Mouse (Mus musculus) 3134 (cell line): ENCODE measurements around the gene Bfsp2.

Source experiments
- DNase-seq: peaks from one replicate; pipeline ENCODE4 v3.0.0-alpha.2; 2011; ENCODE audit warnings: low spot score; ENCODE audit not compliant: insufficient read length; ENCODE audit errors: extremely low read depth

Gene Bfsp2

DNA sequence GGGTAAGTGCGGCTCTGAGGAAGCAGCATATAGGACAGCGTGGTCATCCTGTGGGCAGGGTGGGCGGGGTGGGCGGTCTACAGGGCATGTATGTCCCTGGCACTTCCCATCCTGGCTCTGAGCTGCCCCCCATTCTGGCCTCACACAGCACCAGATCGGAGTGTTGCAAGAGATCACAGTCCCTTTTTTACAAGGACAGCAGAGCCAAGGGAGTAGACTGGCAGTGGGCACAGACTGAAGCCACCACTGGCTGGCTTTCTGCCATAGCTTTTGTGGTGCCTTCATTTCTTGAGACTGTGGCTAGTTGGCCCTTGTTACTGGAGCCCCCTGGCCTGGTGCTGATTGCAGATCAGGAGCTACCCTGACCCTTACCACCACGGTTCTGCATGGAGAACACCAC is 6.0 kb upstream of the Bfsp2 start:
- no peak for DNase-seq

DNA sequence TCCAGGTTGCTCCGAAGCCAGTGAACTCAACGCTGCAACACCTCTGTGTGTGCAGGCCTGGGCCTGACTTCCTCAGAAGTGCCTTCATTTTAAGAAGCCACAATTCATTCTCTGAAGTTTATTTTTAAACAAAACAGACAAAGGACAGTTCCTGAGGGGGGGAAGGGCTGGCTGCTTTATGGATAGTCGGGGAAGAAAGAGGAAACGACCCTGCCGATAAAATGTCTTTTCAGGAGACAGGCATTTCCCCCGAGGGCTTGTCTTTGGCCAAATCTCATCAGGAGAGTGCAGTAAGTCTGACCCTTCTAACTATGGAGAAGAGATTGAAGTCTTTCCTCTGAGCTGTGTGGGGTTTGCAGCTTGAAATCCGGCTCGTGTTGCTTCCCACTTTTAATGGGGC is 5.4 kb upstream of the Bfsp2 start:
- DNase-seq = no peak

DNA sequence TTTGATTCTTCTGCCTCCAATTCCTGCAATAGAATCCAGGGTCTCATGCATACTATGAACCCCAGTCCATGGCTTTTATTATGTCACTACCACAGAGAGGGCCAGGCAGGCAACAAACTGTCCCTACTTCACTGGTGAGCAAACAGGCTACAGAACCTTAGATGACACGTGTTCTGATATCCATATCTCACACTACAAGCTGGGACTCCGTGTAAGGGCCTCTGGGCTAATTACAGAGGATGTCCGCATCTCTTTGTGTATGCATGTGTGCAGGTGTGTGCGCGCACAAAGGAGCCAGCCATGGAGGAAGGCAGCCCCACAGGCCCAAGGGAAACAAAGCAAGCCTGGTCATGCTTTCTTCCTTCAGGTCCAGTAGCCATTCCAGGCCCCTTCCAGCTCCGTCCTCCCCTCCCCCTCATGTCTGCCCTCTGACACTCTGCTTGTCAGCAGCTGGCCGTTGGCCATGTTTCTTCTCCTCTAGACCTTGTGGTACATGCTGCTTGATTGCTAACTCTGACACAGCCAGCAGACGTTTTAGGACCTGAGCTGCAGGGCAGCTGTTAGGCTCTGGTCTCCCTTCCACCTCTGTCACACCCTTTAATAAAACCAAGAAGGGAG is 492 bp upstream of the Bfsp2 start:
- DNase-seq = peak; percentile 22

DNA sequence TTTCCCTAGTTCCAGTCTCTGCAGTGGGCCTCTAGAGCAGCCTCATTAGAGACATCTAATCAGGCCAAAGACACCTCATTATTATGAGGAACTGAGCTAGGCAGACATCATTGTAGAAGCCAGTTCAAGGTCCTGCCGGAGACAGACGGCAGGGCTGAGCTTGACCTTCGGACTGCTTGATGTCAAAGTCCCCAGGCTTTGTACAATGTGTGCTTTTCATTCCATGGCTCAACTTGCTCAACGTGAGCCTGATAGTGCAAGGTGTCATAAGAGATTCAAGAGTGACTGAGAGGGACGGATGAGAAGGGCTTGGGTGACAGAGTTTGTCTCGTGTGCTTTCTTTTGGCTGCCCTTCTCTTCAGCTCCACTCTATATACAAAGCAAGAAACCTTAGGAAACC is 4.8 kb downstream of the Bfsp2 start:
- no peak for DNase-seq

DNA sequence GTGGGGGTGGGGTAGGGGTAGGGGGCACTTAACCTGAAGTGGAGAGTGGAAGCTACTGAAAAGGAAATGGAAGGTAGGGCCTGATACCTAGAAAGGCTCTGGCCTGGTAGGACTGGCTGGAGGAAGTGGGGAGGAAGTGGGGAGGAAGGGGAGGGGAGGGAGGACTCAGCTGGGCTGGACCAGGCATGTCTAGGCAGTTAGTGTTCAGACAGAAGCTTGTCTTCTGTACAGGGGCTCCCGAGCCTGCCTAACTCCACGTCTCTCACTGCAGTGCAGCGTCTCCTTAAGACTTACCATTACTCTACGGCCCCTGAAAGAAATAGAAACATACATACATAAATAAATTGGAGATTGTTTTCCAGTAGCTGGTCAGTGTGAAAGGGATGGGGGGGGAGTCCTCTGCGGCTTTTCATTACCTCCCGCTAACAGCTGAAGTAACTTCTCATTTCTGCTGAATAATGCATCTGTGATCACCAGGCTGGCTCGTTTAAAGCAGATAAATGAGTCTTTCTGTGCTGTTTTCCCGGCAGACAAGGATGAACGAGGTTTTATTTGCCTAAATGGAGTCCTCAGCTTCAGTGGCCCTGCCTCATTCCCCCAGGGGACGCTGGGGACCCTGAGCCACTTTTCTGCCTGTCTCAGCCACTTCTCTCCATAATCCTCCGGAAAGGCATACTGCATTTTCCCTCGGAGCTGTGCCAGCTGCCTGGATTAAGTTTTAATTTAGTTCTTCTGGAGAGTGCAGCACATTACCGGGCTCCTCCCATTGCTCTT is 6.1 kb downstream of the Bfsp2 start:
- no peak for DNase-seq

DNA sequence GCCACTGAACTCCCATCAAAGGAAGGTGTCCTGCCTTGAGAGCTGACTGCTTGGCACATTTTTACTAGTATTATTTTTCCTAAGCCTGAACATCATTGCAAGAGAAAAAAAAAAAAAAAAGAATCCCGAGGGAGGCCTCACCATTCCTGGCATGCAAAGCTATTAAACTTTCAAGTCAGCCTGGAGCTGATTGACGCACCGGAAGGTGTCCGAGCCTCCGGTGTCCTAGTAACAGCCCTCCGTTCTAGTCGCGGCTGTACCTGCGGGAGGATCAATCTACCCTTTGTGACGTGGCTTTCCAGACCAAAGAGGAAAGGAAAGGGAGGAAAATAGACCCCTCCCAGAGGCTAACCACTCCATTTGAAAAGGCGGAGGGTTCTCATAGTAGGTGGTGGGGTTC is 8.4 kb downstream of the Bfsp2 start:
- DNase-seq = no peak

DNA sequence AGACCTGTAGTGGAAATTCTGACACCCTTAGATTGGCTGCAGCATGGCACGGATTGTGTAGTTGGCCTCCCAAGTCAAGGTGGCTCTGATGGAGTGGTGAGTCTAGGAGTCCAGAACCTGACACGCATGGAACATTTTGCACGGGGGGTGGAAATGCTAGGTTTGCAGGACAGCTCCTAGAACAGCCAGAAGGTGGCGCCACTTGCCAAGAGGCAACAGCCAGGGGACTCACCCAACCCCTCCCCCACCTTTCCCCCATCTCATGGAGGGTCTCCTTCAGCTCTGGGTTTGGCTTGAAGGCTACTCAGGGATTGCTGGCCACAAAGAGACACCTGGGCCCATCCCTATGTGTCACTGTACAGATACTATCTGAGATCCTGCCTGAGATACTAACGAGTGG is 10.7 kb downstream of the Bfsp2 start:
- DNase-seq = no peak

DNA sequence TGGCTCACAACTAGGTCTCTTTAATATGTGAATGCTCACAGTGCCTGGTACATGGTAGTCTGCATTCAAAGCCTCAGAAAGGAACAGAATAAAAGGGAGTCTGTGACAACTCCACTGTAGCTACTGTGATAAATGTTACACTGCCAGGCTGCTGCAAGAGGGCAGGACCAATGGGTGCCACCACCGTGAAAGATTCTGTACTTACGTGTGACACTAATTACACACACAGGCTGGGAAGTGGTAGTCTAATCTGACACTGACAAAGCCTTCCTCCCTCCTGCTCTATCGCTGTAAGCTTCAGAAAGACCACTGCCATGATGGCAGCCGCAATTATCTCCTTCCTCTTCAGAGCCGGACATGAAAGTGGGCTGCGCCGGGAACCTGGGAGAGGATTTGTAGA is 11.3 kb downstream of the Bfsp2 start:
- DNase-seq = no peak

DNA sequence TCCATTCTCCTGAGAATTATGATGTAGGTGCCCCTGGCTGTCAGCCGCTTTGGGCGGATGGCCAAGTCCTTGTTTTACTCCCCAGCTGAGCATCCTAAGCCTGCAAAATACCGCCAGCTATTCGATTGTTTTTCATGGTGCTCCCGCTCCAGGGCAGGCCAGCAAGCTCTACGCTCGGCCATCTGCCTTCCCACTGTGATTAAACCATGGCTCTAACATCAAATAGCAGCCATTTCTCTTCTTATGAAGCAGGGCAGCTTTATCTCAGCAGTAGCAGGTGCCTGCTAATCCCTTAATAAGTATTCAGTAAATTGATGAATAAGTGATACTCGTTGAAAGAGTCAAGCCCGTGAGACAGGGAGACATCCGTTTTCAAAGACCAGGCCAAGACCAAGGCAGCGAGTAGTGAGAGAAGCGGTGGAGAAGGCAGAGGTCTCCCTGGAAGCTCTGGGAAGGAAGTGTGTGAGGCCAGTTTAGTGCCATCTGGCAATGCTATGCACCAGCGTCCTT is 14.5 kb downstream of the Bfsp2 start:
- DNase-seq = no peak

DNA sequence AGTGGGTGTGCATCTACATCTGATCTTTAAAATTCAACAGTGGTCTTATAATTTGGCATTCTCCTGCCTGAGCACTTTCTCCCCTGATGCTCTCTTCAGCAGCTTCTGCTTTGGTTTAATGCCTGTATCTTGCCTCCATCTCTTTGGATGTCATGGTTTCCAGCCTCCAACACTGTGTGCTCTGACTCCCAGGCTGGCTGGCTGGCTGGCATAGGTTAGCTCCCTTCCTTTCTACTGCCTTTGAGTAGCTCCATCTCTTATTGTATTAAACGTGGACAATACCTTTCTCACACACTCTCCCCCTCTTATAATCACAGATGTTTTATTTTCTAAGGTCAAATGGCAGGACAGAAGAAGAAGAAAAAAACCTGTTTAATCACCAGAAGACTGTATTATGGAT is 14.9 kb downstream of the Bfsp2 start:
- no peak for DNase-seq

DNA sequence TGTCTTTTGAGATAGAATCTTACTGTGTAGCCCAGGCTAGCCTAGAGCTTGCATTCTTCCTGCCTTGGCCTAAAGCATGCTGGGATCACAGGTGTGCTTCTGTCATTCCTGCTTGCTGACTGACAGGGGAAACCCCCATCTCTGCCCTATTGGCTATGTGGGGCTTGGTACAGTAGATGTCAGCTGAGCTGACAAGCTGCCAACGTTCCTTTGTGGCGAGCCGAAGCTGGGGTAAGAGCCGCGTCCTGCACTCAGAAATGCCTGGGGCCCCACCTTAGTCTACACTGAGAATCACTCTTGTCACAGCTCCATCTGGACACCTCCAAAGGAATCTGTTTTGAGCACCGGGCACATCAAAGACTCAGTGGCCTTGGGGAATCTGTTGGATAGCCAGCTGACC is 16.4 kb downstream of the Bfsp2 start:
- DNase-seq = no peak

DNA sequence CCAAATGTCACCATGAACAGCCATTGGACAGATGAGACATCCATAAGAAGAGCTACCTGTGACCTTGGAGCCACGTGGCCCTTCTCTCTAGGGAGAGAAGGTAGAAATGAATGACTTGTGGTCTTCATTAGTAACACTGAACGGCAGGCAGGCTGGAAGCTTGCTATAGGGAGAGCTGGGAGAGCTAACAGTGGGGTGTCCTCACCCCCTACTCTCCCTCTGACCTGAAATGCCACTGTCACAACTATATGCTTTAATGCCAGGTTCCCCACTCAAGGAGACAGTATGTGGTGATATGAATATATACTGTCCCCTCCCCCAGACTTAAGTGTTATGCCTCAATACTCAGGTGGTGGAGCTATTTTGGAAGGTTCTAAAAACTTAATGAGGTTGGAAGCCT is 20.4 kb downstream of the Bfsp2 start:
- DNase-seq = no peak

DNA sequence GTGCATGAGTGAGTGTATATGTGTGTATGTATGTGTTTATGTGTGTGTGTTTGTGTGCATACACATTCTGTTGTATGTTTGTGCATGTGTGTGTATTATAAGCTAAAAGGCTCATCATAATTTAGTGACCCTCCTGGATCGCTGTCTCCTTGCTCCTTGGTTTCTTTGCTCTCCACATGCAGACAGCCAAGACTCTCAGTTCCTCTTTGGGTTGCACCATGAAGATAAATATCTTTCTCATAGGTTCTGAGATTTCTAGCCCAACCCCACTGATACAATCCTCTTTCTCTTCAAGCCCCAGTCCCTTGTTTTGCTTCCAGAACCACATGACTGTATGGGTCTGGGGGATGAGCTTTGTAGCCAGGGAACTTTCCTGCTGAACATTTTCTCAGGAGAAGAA is 20.9 kb downstream of the Bfsp2 start:
- DNase-seq = no peak

DNA sequence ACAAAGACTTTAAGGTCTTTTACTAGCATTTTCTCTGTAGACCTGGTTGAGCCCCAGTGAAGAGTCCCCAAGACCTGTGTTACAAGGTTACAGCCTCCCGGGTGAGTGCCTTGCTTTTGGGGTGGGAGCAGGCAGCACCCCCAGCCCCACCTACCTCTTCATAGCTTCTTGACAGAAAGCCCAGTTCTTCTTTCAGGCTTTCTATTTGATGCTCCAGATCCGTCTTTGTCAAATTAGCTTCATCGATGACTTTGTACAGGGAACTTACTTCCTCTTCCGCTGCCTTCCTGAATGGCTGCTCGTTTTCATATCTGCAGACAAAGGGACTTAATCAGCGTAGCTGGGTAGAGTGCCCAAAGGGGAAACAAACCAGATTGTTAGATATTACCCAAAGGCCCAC is 30.6 kb downstream of the Bfsp2 start:
- no peak for DNase-seq

DNA sequence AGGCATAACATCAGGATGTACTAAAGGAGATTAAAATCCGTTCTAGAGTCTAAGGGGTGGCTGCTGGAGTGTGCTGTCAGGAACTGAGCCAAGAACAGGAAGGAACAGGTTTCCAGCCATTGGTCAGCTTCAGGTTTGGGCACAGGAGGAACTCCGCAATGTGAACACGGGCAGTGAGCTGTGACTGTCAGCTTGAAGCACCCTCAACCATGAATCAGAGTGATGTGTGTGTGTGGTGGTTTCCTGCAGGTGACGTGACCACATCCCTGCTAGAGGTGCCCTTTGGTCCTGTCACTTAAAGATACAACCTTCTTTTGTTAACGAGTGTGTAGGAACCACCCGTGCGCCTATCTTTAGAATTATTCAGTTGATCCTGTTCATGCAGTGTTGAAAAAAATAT is 31.1 kb downstream of the Bfsp2 start:
- no peak for DNase-seq

DNA sequence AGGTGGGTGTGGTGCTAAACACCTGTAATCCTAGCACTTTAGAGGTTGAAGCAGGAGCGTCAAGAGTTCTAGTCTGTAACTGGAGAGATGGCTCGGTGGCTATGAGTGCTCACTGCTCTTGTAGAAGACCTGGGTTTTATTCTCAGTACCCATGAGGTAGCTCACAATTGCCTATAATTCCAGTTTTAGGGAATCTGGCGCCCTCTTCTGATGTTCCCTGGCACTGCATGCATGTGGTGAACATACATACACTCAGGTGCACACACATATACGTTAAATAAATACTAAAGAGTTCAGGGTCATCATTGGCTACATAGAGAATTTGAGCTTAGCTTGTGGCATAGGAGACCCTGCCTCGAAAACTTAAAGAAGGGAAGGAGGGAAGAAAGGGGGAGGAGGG is 35.6 kb downstream of the Bfsp2 start:
- no peak for DNase-seq

DNA sequence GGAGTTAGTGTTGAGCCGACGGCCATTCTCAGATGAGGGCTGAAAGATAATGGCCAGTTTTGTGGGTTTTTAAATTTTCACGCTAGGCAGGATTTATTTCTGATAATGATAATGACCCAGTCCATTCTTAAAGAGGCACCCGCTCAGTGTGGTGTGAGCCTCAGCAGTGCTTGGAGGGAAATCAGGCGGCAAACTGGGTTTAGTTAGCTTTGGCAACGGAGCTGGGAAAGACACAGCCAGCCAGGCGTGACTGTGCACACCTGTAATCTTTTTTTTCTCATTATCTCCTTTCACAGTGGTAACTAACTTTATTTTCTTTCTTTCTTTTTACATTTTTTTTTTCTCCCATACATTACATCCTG is 36.4 kb downstream of the Bfsp2 start:
- no peak for DNase-seq

DNA sequence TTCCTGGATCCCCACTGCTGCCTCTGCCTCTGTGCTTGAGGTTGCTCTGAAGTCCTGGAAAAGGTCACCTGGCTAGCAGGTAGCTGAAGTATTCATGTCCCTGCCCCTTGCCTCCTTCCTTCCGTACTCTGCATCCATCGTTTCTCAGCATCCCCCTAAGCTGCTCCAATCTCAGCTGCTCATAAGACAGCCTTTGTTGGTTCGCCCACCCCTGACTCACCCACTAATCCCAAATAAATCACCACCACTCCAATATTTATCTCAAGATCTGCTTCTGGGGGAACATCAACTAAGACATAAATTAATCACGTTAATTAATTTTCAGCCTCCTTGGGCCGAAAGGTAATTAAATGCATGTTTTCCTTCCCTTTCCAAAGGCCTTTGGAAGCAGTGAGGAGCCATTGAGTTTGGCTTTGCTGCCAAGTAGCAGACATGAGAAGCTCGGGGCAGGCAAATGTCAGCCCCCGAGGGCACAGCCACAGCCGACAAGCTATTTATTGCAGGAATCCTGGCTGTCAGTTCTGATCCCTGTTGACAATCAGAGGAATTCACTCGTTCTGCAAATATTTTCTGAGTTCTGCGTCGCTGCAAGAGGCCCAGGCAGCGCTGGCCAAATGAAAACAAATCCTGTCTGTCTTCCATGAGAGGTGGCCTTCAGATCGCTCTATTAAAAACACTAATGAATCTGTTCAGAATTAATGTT is 36.9 kb downstream of the Bfsp2 start:
- DNase-seq = peak; percentile 18

DNA sequence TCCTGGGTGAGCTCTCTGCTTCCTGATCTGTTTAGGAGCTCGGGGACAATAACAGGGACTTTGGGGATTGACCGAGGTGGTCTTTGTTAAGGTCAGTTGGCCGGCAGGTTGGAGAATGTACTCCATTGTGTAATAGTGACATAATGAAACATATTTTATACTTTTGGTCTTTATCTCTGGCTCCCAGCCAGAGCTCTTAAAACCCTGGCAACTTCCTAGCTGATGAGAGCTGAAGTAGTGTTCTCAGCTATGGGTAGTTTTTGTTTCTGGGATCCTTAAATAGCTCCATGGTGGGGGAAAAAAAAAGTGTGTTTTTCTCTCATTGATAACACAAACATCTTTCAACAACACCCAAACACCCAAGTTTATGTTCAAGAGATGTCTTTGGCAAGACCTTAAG is 39.6 kb downstream of the Bfsp2 start:
- DNase-seq = no peak

DNA sequence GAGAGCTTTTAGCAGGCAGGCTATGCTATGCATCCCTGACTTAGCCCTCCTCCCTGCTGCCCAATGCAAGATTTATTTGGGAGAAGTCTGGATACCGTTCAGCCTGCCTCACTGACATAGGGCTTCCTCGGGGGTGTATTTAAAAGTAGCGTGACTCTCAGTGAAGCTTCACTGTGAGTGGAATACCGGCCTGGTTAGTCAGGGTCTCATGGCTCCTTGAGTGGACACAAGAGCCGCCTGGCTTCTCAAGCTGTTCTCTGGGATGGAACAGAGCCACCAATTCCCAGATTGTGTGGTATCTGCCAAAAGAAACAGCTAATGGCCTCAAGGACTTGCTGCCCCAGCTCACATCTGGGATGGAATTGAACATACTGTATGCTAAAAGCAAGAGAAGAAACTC is 43.1 kb downstream of the Bfsp2 start:
- DNase-seq = peak; percentile 62

DNA sequence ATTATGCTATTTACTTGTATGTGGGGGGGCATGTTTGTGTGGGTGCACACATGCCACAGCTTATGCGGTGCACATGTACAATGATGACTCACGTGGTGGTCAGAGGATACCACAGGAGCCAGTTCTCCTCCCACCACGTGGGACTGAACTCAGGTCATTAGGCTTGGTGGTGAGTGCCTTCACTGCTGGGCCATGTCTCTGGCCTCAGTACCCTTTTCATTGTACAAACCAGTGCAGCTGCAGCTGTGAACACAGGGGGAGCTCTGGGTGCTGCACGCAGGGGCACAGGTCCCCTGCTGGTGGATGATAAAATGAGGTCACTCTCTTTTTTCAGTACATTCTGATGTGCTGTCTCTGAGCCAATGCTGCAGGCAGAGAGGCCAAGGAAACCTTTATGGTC is 46.1 kb downstream of the Bfsp2 start:
- peak; percentile 74 for DNase-seq
